ENCODE assay signal across 8 mouse cellular contexts in genomic region chr1:37865401-37866215, GRCm38 (mm10). TPM values are rescaled to one million over a fixed set of nuclear protein-coding genes. Genes with fewer than 3 reads are reported as not detected.
DNase-seq lines count a peak whose midpoint lies in the region; ATAC-seq and TF ChIP-seq lines count a peak whose summit lies in the region.
"Had no signal": no experiment of that assay in that cellular context is flagged by ENCODE, and none has a peak within 500 bp of the region (broad histone marks: within the 10 kb centered on the region; RNA-seq: fewer than 3 reads in every experiment).

No protein-coding gene starts in this region.

- peak; percentile 96 for TF ChIP-seq POLR2A in embryonic fibroblast, embryonic 13.5 days (IDR thresholded peaks at IDR 0.05; ENCODE audit: low read depth, low read length)
- TF ChIP-seq POLR2A in small intestine, adult 2 months (IDR thresholded peaks at IDR 0.05; ENCODE audit: low read depth, low read length), result no peak

- H3K4me1 ChIP-seq in megakaryocyte, embryonic 14.5 days, result peaks cover 57% of the 10 kb centered on the region
- 0 out of 2 replicates have a peak, but pooled peaks cover 2% of the 10 kb centered on the region for H3K4me1 ChIP-seq in embryonic fibroblast, embryonic 13.5 days (ENCODE audit: control insufficient read depth, insufficient read depth, low read length)
- 0 out of 2 replicates have a peak, but pooled peaks cover 5% of the 10 kb centered on the region for H3K4me1 ChIP-seq in intestine, embryonic 16.5 days (ENCODE audit: control insufficient read depth, insufficient read depth, low read length)
- H3K4me1 ChIP-seq in small intestine, adult 2 months (ENCODE audit: control insufficient read depth, insufficient read depth, insufficient read length, low read length), result no peaks in the 10 kb centered on the region

- no peak for TF ChIP-seq CTCF in embryonic fibroblast, embryonic 13.5 days (IDR thresholded peaks at IDR 0.05; ENCODE audit: borderline replicate concordance, insufficient read depth, low read length)
- no peak for TF ChIP-seq CTCF in small intestine, adult 2 months (IDR thresholded peaks at IDR 0.05; ENCODE audit: extremely low read depth, insufficient read length, insufficient replicate concordance, low read depth, low read length)

- no peaks in the 10 kb centered on the region for H3K36me3 ChIP-seq in megakaryocyte, embryonic 14.5 days (replicated peaks; ENCODE audit: low read length)
- no peaks in the 10 kb centered on the region for H3K36me3 ChIP-seq in intestine, embryonic 16.5 days (ENCODE audit: control insufficient read depth, insufficient read depth, low read length)
- H3K36me3 ChIP-seq in small intestine, adult 2 months (ENCODE audit: control insufficient read depth, insufficient read depth, low read length), result no peaks in the 10 kb centered on the region

- no peak for ATAC-seq in megakaryocyte, adult 5-6 weeks (ENCODE audit: poor library complexity, severe bottlenecking)
- ATAC-seq in intestine, embryonic 16.5 days, result no peak

- 10% methylated on average over 23 of the region's 23 CpGs for WGBS in intestine, embryonic 16.5 days
- 8% methylated on average over 23 of the region's 23 CpGs for WGBS in small intestine, adult 2 months

- peak overlapping the region; percentile 92 for H3K4me3 ChIP-seq in megakaryocyte, embryonic 14.5 days (replicated peaks)
- peak overlapping the region; percentile 72 for H3K4me3 ChIP-seq in embryonic fibroblast, embryonic 13.5 days (ENCODE audit: insufficient read depth, low read length)
- H3K4me3 ChIP-seq in intestine, embryonic 16.5 days (ENCODE audit: low read length), result peak overlapping the region; percentile 56
- H3K4me3 ChIP-seq in small intestine, adult 2 months (ENCODE audit: low read depth, low read length), result peak overlapping the region; percentile 78

- no peaks in the 10 kb centered on the region for H3K27me3 ChIP-seq in megakaryocyte, embryonic 14.5 days (replicated peaks)
- no peaks in the 10 kb centered on the region for H3K27me3 ChIP-seq in intestine, embryonic 16.5 days (replicated peaks; ENCODE audit: control insufficient read depth, insufficient read depth, low read length)
- no peaks in the 10 kb centered on the region for H3K27me3 ChIP-seq in small intestine, adult 2 months (ENCODE audit: control insufficient read depth, insufficient read depth, low read length)

- peak overlapping the region; percentile 54 for H3K4me2 ChIP-seq in intestine, embryonic 16.5 days (ENCODE audit: low read depth, low read length)

- no peak for DNase-seq in urinary bladder, adult 2 months (ENCODE audit: low spot score)
- DNase-seq in adrenal gland, adult 18-20 months (ENCODE audit: low spot score in 2 of 2), result no peak

- peak overlapping the region; percentile 75 for H3K9ac ChIP-seq in intestine, embryonic 16.5 days (ENCODE audit: low read depth, low read length)

- H3K27ac ChIP-seq in embryonic fibroblast, embryonic 13.5 days (ENCODE audit: insufficient read depth, low read length), result peak overlapping the region; percentile 82
- peak overlapping the region; percentile 94 for H3K27ac ChIP-seq in intestine, embryonic 16.5 days (ENCODE audit: low read length)
- H3K27ac ChIP-seq in small intestine, adult 2 months (ENCODE audit: insufficient read depth, low read depth, low read length), result peak overlapping the region; percentile 82

- no peaks in the 10 kb centered on the region for H3K9me3 ChIP-seq in megakaryocyte, embryonic 14.5 days
- H3K9me3 ChIP-seq in intestine, embryonic 16.5 days (ENCODE audit: control insufficient read depth, low read length), result no peaks in the 10 kb centered on the region

RNA-seq across cellular contexts. Expression of gene Tsga10, which starts 0.6 kb away (rescaled TPM):
- 0.35 TPM in 1 of 2 replicates, not detected in the other for polyA plus RNA-seq in megakaryocyte, embryonic 14.5 days (2012; ENCODE audit: insufficient read depth, low replicate concordance)
- total RNA-seq in megakaryocyte, adult 5-6 weeks (2015), result 12.5 and 15.0 TPM in 2 replicates
- 14.1 and 14.8 TPM in 2 replicates for total RNA-seq in megakaryocyte, adult 5-6 weeks (2017)
- polyA plus RNA-seq in embryonic fibroblast, embryonic 13.5 days (2011; ENCODE audit: insufficient read length, low read depth, missing spikeins), result 3.1 and 3.3 TPM in 2 replicates
- polyA plus RNA-seq in intestine, embryonic 16.5 days (2015; fragmentation: Nextera tagmentation; extraction: Ambion mirVana), result 4.0 TPM in 2 replicates
- polyA plus RNA-seq in small intestine, adult 2 months (2012; rRNA removed), result 0.10 TPM in 1 of 2 replicates, not detected in the other
- polyA plus RNA-seq in urinary bladder, adult 2 months (2012; rRNA removed), result 4.6 TPM in 2 replicates
- 1 to 10 TPM; 3.9 to 6.2 TPM for total RNA-seq in adrenal gland, adult 18-20 months (2021)

RNA-seq across cellular contexts. Expression of gene Lipt1, which starts 5.9 kb away (rescaled TPM):
- not detected in 2 replicates for polyA plus RNA-seq in megakaryocyte, embryonic 14.5 days (2012; ENCODE audit: insufficient read depth, low replicate concordance)
- 1.9 and 2.0 TPM in 2 replicates for total RNA-seq in megakaryocyte, adult 5-6 weeks (2015)
- 0.22 and 1.5 TPM in 2 replicates for total RNA-seq in megakaryocyte, adult 5-6 weeks (2017)
- polyA plus RNA-seq in embryonic fibroblast, embryonic 13.5 days (2011; ENCODE audit: insufficient read length, low read depth, missing spikeins), result 5.6 and 6.9 TPM in 2 replicates
- 8.4 and 9.2 TPM in 2 replicates for polyA plus RNA-seq in intestine, embryonic 16.5 days (2015; fragmentation: Nextera tagmentation; extraction: Ambion mirVana)
- 0.37 and 0.62 TPM in 2 replicates for polyA plus RNA-seq in small intestine, adult 2 months (2012; rRNA removed)
- 6.5 and 6.6 TPM in 2 replicates for polyA plus RNA-seq in urinary bladder, adult 2 months (2012; rRNA removed)
- 10 to 100 TPM in 1 of 2 experiments, 1 to 10 TPM in 1; 10.0 to 15.8 TPM for total RNA-seq in adrenal gland, adult 18-20 months (2021)

RNA-seq across cellular contexts. Expression of gene Mitd1, which starts 24.6 kb away (rescaled TPM):
- 3.0 and 10.0 TPM in 2 replicates for polyA plus RNA-seq in megakaryocyte, embryonic 14.5 days (2012; ENCODE audit: insufficient read depth, low replicate concordance)
- total RNA-seq in megakaryocyte, adult 5-6 weeks (2015), result 26.0 and 36.1 TPM in 2 replicates
- 28.3 and 30.2 TPM in 2 replicates for total RNA-seq in megakaryocyte, adult 5-6 weeks (2017)
- 28.4 and 29.2 TPM in 2 replicates for polyA plus RNA-seq in embryonic fibroblast, embryonic 13.5 days (2011; ENCODE audit: insufficient read length, low read depth, missing spikeins)
- polyA plus RNA-seq in intestine, embryonic 16.5 days (2015; fragmentation: Nextera tagmentation; extraction: Ambion mirVana), result 28.8 and 29.0 TPM in 2 replicates
- 1.2 and 2.5 TPM in 2 replicates for polyA plus RNA-seq in small intestine, adult 2 months (2012; rRNA removed)
- 24.1 and 28.6 TPM in 2 replicates for polyA plus RNA-seq in urinary bladder, adult 2 months (2012; rRNA removed)
- total RNA-seq in adrenal gland, adult 18-20 months (2021), result 10 to 100 TPM in 1 of 2 experiments, 1 to 10 TPM in 1; 9.6 to 12.9 TPM

RNA-seq across cellular contexts. Expression of gene Mrpl30, which starts 24.7 kb away (rescaled TPM):
- polyA plus RNA-seq in megakaryocyte, embryonic 14.5 days (2012; ENCODE audit: insufficient read depth, low replicate concordance), result 6.9 and 19.0 TPM in 2 replicates
- 223 and 230 TPM in 2 replicates for total RNA-seq in megakaryocyte, adult 5-6 weeks (2015)
- total RNA-seq in megakaryocyte, adult 5-6 weeks (2017), result 174 and 190 TPM in 2 replicates
- 158 and 204 TPM in 2 replicates for polyA plus RNA-seq in embryonic fibroblast, embryonic 13.5 days (2011; ENCODE audit: insufficient read length, low read depth, missing spikeins)
- polyA plus RNA-seq in intestine, embryonic 16.5 days (2015; fragmentation: Nextera tagmentation; extraction: Ambion mirVana), result 252 and 267 TPM in 2 replicates
- polyA plus RNA-seq in small intestine, adult 2 months (2012; rRNA removed), result 16.0 and 25.2 TPM in 2 replicates
- polyA plus RNA-seq in urinary bladder, adult 2 months (2012; rRNA removed), result 125 and 139 TPM in 2 replicates
- total RNA-seq in adrenal gland, adult 18-20 months (2021), result 100 to 1,000 TPM; 186 to 276 TPM

RNA-seq across cellular contexts. Expression of gene Lyg2, which starts 50.7 kb away (rescaled TPM):
- not detected in 2 replicates for polyA plus RNA-seq in megakaryocyte, embryonic 14.5 days (2012; ENCODE audit: insufficient read depth, low replicate concordance)
- total RNA-seq in megakaryocyte, adult 5-6 weeks (2015), result not detected in 2 replicates
- not detected in 2 replicates for total RNA-seq in megakaryocyte, adult 5-6 weeks (2017)
- polyA plus RNA-seq in embryonic fibroblast, embryonic 13.5 days (2011; ENCODE audit: insufficient read length, low read depth, missing spikeins), result not detected in 2 replicates
- polyA plus RNA-seq in intestine, embryonic 16.5 days (2015; fragmentation: Nextera tagmentation; extraction: Ambion mirVana), result not detected in 2 replicates
- not detected in 2 replicates for polyA plus RNA-seq in small intestine, adult 2 months (2012; rRNA removed)
- not detected in 2 replicates for polyA plus RNA-seq in urinary bladder, adult 2 months (2012; rRNA removed)
- not detected for total RNA-seq in adrenal gland, adult 18-20 months (2021)
- polyA plus RNA-seq: frontal cortex, adult 2 months had no signal
